Mouse (Mus musculus): ENCODE data around the gene Vps4a.
A peak's percentile ranks its signal among the peaks of the same experiment; 100 is the strongest.
"Not testable (repeated sequence)": the region's sequence is repeated elsewhere in the genome, so short reads cannot be mapped to it uniquely, and the experiment has no call there.

The Vps4a gene

GRCm38 (mm10) chr8:107030650-107031576 lies at the start of gene Vps4a:
Gene Vps4a, plus strand, starts transcription at chr8:107031222.
- DNase-seq, result peak; percentile 97

- no peak for DNase-seq
Observed at GRCm38 (mm10) chr8:106985404-106985821, 45.6 kb upstream of the Vps4a start.

GRCm38 (mm10) chr8:106985951-106986350 lies 45.1 kb upstream of the Vps4a start:
- no peak for DNase-seq

GRCm38 (mm10) chr8:106987557-106987956 lies 43.5 kb upstream of the Vps4a start:
- no peak for DNase-seq

GRCm38 (mm10) chr8:106991393-106991792 lies 39.6 kb upstream of the Vps4a start:
- no peak for DNase-seq

GRCm38 (mm10) chr8:106996339-106996738 lies 34.7 kb upstream of the Vps4a start:
- not testable (repeated sequence) for DNase-seq

GRCm38 (mm10) chr8:106997416-106997815 lies 33.6 kb upstream of the Vps4a start:
- DNase-seq, result no peak

GRCm38 (mm10) chr8:106999068-106999467 lies 32.0 kb upstream of the Vps4a start:
- no peak for DNase-seq

- peak; percentile 82 for DNase-seq
Observed at GRCm38 (mm10) chr8:107002532-107002931, 28.5 kb upstream of the Vps4a start.

GRCm38 (mm10) chr8:107007795-107008194 lies 23.2 kb upstream of the Vps4a start:
- no peak for DNase-seq

GRCm38 (mm10) chr8:107012666-107013065 lies 18.4 kb upstream of the Vps4a start:
- DNase-seq, result no peak

GRCm38 (mm10) chr8:107014915-107015314 lies 16.1 kb upstream of the Vps4a start:
- DNase-seq, result no peak

- no peak for DNase-seq
Observed at GRCm38 (mm10) chr8:107023479-107023878, 7.5 kb upstream of the Vps4a start.

- no peak for DNase-seq
Observed at GRCm38 (mm10) chr8:107029310-107029709, 1.7 kb upstream of the Vps4a start.

- no peak for DNase-seq
Observed at GRCm38 (mm10) chr8:107030058-107030457, 964 bp upstream of the Vps4a start.

GRCm38 (mm10) chr8:107031577-107032090 lies 612 bp downstream of the Vps4a start:
- no peak for DNase-seq

GRCm38 (mm10) chr8:107033609-107034008 lies 2.6 kb downstream of the Vps4a start:
- DNase-seq, result not testable (repeated sequence)

- no peak for DNase-seq
Observed at GRCm38 (mm10) chr8:107035641-107036040, 4.6 kb downstream of the Vps4a start.

GRCm38 (mm10) chr8:107036626-107037025 lies 5.6 kb downstream of the Vps4a start:
- no peak for DNase-seq

GRCm38 (mm10) chr8:107040632-107041031 lies 9.6 kb downstream of the Vps4a start:
- no peak for DNase-seq

GRCm38 (mm10) chr8:107045478-107045877 lies 14.5 kb downstream of the Vps4a start:
- DNase-seq, result no peak

GRCm38 (mm10) chr8:107046976-107047375 lies 16.0 kb downstream of the Vps4a start:
- DNase-seq, result no peak

- DNase-seq, result peak; percentile 81
Observed at GRCm38 (mm10) chr8:107048061-107048941, 17.3 kb downstream of the Vps4a start, which contains the start of gene Pdf. Gene Pdf, minus strand, starts transcription at chr8:107048614.
